Mouse (Mus musculus): ENCODE data around the gene Olfr653.

GRCm38 (mm10) chr7:104624494-104624893 lies 47.4 kb downstream of the Olfr653 start, which contains the start of gene Olfr657:
- no peak for TF ChIP-seq EP300 (IDR thresholded peaks at IDR 0.05; ENCODE audit: low read depth)
- no peak for TF ChIP-seq CTCF (IDR thresholded peaks at IDR 0.05; ENCODE audit: low read depth)

All from heart, postnatal 0 days (tissue).